ENCODE assay signal across 14 mouse cellular contexts in genomic region chr17:8928560-8928959, GRCm38 (mm10). TPM values are rescaled to one million over a fixed set of nuclear protein-coding genes. Genes with fewer than 3 reads are reported as not detected.
"Had no signal": no experiment of that assay in that cellular context is flagged by ENCODE, and none has a peak within 500 bp of the region (broad histone marks: within the 10 kb centered on the region; RNA-seq: fewer than 3 reads in every experiment).

No protein-coding gene starts in this region.

- H3K9me3 ChIP-seq: limb, embryonic 13.5 days; liver, embryonic 13.5 days; neural tube, embryonic 15.5 days had no signal

- DNase-seq: left cerebral cortex, postnatal 4 days; liver, embryonic 13.5 days; lung, adult 18-20 months; right cerebral cortex, adult 18-20 months; right cerebral cortex, postnatal 25 days; thymus, postnatal 36 days had no signal

- H3K4me3 ChIP-seq: layer of hippocampus, adult 2 months; limb, embryonic 13.5 days; liver, embryonic 13.5 days; myocyte; neural tube, embryonic 15.5 days had no signal

- H3K4me1 ChIP-seq: liver, embryonic 13.5 days had no signal

- ATAC-seq: hindbrain, embryonic 16.5 days; inflammation-experienced regulatory T-cells, adult 6 months; intestine, postnatal 0 days had no signal

- H3K27ac ChIP-seq: layer of hippocampus, adult 2 months; limb, embryonic 13.5 days; liver, embryonic 13.5 days; neural tube, embryonic 15.5 days had no signal

- H3K4me2 ChIP-seq: limb, embryonic 13.5 days; liver, embryonic 13.5 days; neural tube, embryonic 15.5 days had no signal

- H3K27me3 ChIP-seq: liver, embryonic 13.5 days; neural tube, embryonic 15.5 days had no signal

- H3K36me3 ChIP-seq: limb, embryonic 13.5 days; liver, embryonic 13.5 days; neural tube, embryonic 15.5 days had no signal

- H3K9ac ChIP-seq: limb, embryonic 13.5 days; liver, embryonic 13.5 days; neural tube, embryonic 15.5 days had no signal

RNA-seq across cellular contexts. Expression of gene 1700010I14Rik, which starts 59.6 kb away (rescaled TPM):
- polyA plus RNA-seq: myocyte; small intestine, adult 2 months had no signal
